Comparison of ENCODE assay signal across 8 mouse cellular contexts in genomic region chr9:26999461-27000395, GRCm38 (mm10). TPM values are rescaled to one million over a fixed set of nuclear protein-coding genes. Genes with fewer than 3 reads are reported as not detected.
DNase-seq lines count a peak whose midpoint lies in the region; ATAC-seq lines count a peak whose summit lies in the region.

Gene Acad8 (minus strand): TSS chr9:26999566.
Gene Thyn1 (plus strand): TSS chr9:26999710.

- H3K27ac ChIP-seq in hindbrain, embryonic 11.5 days (ENCODE audit: low read depth, low read length): no peak within 1 kb of the TSS

- peak within 1 kb of the TSS; percentile 77 for H3K4me2 ChIP-seq in hindbrain, embryonic 11.5 days (replicated peaks; ENCODE audit: low read depth, low read length)

- peak within 1 kb of the TSS; percentile 70 for H3K9ac ChIP-seq in hindbrain, embryonic 11.5 days (ENCODE audit: low read depth, low read length)

- H3K27me3 ChIP-seq in hindbrain, embryonic 11.5 days (ENCODE audit: control insufficient read depth, insufficient read depth, low read length): no peaks in the 10 kb centered on the region

- WGBS in hindbrain, embryonic 11.5 days: 2% methylated on average over 35 of the region's 35 CpGs

- H3K4me3 ChIP-seq in hindbrain, embryonic 11.5 days (ENCODE audit: low read depth, low read length): peak within 1 kb of the TSS; percentile 71

- no peaks in the 10 kb centered on the region for H3K36me3 ChIP-seq in hindbrain, embryonic 11.5 days (ENCODE audit: control insufficient read depth, insufficient read depth, low read length)

- H3K4me1 ChIP-seq in hindbrain, embryonic 11.5 days (replicated peaks; ENCODE audit: control insufficient read depth, insufficient read depth, low read length): 0 out of 2 replicates have a peak, but pooled peaks cover 3% of the 10 kb centered on the region

- no peaks in the 10 kb centered on the region for H3K9me3 ChIP-seq in hindbrain, embryonic 11.5 days (ENCODE audit: control insufficient read depth, low read length)

- DNase-seq in Muller cell, postnatal 12 days (ENCODE audit: inconsistent ontology term): peak; percentile 99
- peak; percentile 96 for DNase-seq in cerebellum, adult 9-11 months
- peak; percentile 95 to 98 for DNase-seq in frontal cortex, adult 2 months (ENCODE audit: extremely low spot score in 1 of 2, low spot score in 1 of 2)
- DNase-seq in hindbrain, embryonic 11.5 days (ENCODE audit: low spot score): peak; percentile 98
- peak; percentile 93 to 94 for DNase-seq in layer of hippocampus, postnatal 10 days (ENCODE audit: low spot score in 2 of 2)
- DNase-seq in lung, postnatal 10 days: peak; percentile 98
- DNase-seq in ovary, postnatal 36 days (ENCODE audit: low spot score): peak; percentile 94
- peak; percentile 91 for DNase-seq in thymus, postnatal 25 days

- ATAC-seq in hindbrain, embryonic 11.5 days (ENCODE audit: low FRiP score): peak; percentile 100

RNA-seq across cellular contexts. Expression of gene Acad8, which starts in this region (rescaled TPM):
- polyA plus RNA-seq in frontal cortex, adult 2 months (2012; rRNA removed): 37.4 and 44.3 TPM in 2 replicates
- 32.8 and 34.3 TPM in 2 replicates for polyA plus RNA-seq in hindbrain, embryonic 11.5 days (2014; fragmentation: Nextera tagmentation; extraction: Ambion mirVana)
- total RNA-seq in layer of hippocampus, postnatal 10 days (2021): 10 to 100 TPM; 30.6 to 33.3 TPM

RNA-seq across cellular contexts. Expression of gene Thyn1, which starts in this region (rescaled TPM):
- polyA plus RNA-seq in frontal cortex, adult 2 months (2012; rRNA removed): 78.0 and 78.2 TPM in 2 replicates
- polyA plus RNA-seq in hindbrain, embryonic 11.5 days (2014; fragmentation: Nextera tagmentation; extraction: Ambion mirVana): 164 and 165 TPM in 2 replicates
- total RNA-seq in layer of hippocampus, postnatal 10 days (2021): 10 to 100 TPM; 85.2 to 87.8 TPM
